Mouse (Mus musculus) 3134 (cell line): ENCODE measurements around the gene Gtf2i.
A peak's percentile ranks its signal among the peaks of the same experiment; 100 is the strongest.

Experiments used
- DNase-seq: peaks from one replicate; pipeline ENCODE4 v3.0.0-alpha.2; 2011; ENCODE audit warnings: low spot score; ENCODE audit not compliant: insufficient read length; ENCODE audit errors: extremely low read depth

The Gtf2i gene

GRCm38 (mm10) chr5:134248608-134249244 lies 65.8 kb downstream of the Gtf2i start:
- DNase-seq: peak; percentile 37

GRCm38 (mm10) chr5:134246146-134246545 lies 68.4 kb downstream of the Gtf2i start:
- no peak for DNase-seq

GRCm38 (mm10) chr5:134244890-134245289 lies 69.7 kb downstream of the Gtf2i start:
- DNase-seq: no peak

GRCm38 (mm10) chr5:134243661-134244436 lies 70.7 kb downstream of the Gtf2i start:
- DNase-seq: no peak

- DNase-seq: no peak
Measured at GRCm38 (mm10) chr5:134241831-134242230, 72.7 kb downstream of the Gtf2i start.

- DNase-seq: no peak
Measured at GRCm38 (mm10) chr5:134237936-134238760, 76.4 kb downstream of the Gtf2i start.

GRCm38 (mm10) chr5:134237508-134237907 lies 77.1 kb downstream of the Gtf2i start:
- DNase-seq: no peak

- DNase-seq: no peak
Measured at GRCm38 (mm10) chr5:134236796-134237195, 77.8 kb downstream of the Gtf2i start.

- DNase-seq: no peak
Measured at GRCm38 (mm10) chr5:134236241-134236640, 78.3 kb downstream of the Gtf2i start.

GRCm38 (mm10) chr5:134235111-134235510 lies 79.4 kb downstream of the Gtf2i start:
- DNase-seq: no peak

GRCm38 (mm10) chr5:134234205-134234604 lies 80.4 kb downstream of the Gtf2i start:
- no peak for DNase-seq

- no peak for DNase-seq
Measured at GRCm38 (mm10) chr5:134233244-134233651, 81.3 kb downstream of the Gtf2i start.

GRCm38 (mm10) chr5:134232568-134232967 lies 82.0 kb downstream of the Gtf2i start:
- no peak for DNase-seq

GRCm38 (mm10) chr5:134232111-134232510 lies 82.4 kb downstream of the Gtf2i start:
- DNase-seq: no peak

GRCm38 (mm10) chr5:134231376-134231775 lies 83.2 kb downstream of the Gtf2i start:
- no peak for DNase-seq

- DNase-seq: no peak
Measured at GRCm38 (mm10) chr5:134229391-134229790, 85.2 kb downstream of the Gtf2i start, which contains the start of gene Ncf1. TSS of gene Ncf1 (minus strand) at chr5:134229625.

GRCm38 (mm10) chr5:134228249-134228638 lies 86.3 kb downstream of the Gtf2i start:
- DNase-seq: no peak

GRCm38 (mm10) chr5:134227574-134228248 lies 86.8 kb downstream of the Gtf2i start:
- DNase-seq: no peak

GRCm38 (mm10) chr5:134226946-134227345 lies 87.6 kb downstream of the Gtf2i start:
- DNase-seq: no peak

GRCm38 (mm10) chr5:134225110-134225901 lies 89.3 kb downstream of the Gtf2i start:
- DNase-seq: no peak
